Mouse (Mus musculus): ENCODE data around the gene Lpin2.

The Lpin2 gene

DNA sequence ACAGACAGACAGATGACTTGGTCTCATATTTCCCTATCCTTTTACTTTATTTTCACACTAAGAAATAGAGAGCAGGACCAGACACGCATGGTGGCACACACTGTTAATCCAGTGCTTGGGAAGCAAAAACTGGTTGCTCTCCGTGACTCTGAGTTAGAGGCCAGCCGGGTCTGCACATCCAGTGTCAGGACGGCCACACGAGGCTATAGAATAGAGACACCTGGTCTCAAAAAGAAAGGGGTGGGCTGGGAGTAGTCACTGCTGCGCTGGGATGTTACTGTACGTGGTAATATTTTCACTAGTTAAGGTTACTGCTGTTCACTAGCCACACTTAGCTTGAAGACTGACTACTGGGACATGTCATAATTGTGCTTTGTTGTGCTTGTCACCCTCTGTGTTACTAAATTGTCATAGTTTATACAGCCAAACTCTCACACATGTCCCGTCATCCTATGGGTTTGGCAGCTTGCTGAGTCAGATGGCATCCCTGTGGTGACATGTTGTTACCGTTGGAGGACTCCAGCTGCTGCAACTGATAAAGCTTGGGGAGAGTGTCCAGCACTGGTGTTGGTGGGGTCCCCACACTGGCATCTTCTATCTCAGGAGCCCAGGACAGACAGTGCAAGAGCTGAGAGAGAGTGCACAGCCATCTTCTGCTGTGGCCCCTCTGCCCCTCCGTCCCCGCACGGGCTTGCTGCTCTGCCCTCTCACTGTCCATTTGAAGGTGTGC is 53.0 kb downstream of the Lpin2 start:
- no peak for DNase-seq

DNA sequence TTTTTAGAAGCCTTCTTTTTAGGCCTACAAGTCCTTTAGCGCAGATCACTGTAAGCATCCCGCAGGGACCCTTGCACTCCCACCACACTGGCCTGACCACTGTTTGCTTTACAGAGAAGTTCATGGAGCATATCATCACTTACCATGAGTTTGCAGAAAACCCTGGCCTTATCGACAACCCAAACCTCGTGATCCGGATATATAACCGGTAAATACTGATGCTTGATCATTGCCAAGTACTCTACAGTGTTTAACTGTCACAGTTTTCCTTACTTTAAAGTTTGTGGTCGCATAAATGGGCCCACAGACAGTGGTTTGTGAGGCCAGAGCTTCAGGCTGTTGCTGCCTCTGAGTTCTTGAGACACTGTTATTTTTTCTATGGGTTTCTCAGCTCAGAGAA is 56.1 kb downstream of the Lpin2 start:
- no peak for DNase-seq

DNA sequence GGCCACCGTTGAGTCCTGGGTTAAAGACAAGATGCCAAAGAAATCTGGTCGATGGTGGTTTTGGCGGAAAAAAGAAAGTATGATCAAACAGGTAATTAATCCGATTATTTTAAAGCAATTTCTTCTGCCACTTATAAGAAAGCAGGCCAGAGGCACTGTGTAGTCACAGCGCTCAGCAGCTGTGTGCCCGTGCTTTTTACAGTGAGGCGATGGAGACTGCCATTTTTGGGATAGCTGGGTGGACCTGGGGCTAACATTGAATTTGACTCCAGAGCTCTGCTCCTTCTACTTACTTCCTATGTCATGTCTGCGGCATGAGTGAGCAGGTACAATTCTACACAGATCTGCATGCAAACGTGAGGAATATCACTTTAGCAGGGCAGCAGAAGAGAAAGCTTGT is 58.5 kb downstream of the Lpin2 start:
- DNase-seq, result no peak

- DNase-seq, result no peak
Measured at GRCm38 (mm10) chr17:71242666-71243065, 60.3 kb downstream of the Lpin2 start.

GRCm38 (mm10) chr17:71245133-71245532 is 62.8 kb downstream of the Lpin2 start:
- no peak for DNase-seq

DNA sequence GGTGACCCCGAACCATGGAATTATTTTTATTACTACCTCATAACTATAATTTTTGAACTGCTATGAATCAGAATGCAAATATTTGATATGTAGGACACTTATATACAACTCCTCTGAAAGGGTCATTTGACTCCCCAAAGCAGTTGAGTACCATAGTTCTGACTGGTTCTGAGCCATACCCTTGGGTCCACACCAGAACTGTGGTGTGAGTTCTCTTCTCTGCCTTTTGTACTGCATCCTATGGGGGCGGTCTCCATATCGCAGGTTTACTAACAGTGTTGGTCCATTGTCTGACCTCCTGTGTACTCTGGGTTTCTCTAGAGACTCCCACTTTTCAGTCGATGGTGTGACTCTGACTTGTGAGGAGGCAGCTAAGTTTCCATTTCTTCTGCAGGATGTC is 63.7 kb downstream of the Lpin2 start:
- no peak for DNase-seq

- DNase-seq, result no peak
Measured at GRCm38 (mm10) chr17:71248963-71249362, 66.6 kb downstream of the Lpin2 start.

DNA sequence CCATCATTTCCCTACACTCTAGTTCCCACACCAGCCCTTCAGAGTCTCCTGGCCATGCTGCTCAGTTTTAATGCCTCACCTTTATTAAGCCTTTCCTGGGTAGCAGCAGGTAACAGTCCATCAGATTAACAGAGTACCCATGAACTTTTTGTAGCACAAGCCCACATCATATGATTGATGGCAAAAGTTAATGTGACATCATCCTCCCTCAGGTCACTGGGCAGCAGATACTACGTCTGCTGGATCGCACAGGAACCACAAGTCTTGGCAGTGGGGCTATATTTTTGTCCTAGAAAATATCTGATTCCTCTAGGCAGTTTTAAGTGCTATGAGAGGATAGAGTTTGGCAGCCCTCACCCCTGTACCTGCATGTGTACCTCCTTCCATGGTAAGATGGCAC is 67.7 kb downstream of the Lpin2 start:
- no peak for DNase-seq

- peak; percentile 42 for DNase-seq
Measured at GRCm38 (mm10) chr17:71250819-71251600, 68.7 kb downstream of the Lpin2 start.

- DNase-seq, result no peak
Measured at GRCm38 (mm10) chr17:71251601-71252001, 69.2 kb downstream of the Lpin2 start.

DNA sequence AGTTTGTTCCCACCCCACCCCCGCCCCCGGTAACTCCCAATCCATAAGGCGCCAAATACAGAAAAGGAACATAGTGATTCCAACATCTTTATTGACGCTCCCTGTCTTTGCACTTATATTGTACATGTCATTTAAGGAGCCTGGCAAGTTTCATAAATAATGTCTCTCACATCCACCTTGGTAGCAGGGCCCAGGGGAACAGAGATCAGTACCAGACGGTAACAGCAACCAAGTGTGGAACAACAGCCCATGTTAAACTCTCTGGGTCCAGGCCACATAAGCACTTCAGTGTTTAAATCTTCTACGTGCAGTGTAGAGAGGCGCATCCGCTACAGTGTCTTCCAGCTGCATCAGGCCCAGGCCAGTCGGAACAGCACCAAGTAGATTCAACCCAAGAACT is 69.7 kb downstream of the Lpin2 start:
- DNase-seq, result no peak

DNA sequence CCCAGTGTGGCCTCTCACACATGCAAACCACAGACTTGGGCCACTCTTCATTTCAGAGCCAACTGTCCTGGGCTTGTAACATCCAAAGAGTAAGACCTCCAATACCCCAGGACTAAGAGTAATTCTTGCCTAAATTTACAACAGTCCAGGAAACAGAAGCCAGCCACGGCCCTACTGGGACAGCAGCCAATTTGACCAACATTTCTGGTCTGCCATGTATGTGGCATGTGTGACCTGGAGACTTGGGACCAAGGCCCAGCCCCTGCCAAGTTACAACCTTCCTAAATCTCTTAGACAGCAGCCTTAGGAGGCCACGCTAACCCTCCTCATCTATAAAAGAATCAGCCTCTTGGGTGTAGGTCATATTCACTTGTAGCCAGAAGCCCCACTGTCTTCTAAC is 71.0 kb downstream of the Lpin2 start:
- no peak for DNase-seq

GRCm38 (mm10) chr17:71254106-71254505 is 71.7 kb downstream of the Lpin2 start:
- no peak for DNase-seq

DNA sequence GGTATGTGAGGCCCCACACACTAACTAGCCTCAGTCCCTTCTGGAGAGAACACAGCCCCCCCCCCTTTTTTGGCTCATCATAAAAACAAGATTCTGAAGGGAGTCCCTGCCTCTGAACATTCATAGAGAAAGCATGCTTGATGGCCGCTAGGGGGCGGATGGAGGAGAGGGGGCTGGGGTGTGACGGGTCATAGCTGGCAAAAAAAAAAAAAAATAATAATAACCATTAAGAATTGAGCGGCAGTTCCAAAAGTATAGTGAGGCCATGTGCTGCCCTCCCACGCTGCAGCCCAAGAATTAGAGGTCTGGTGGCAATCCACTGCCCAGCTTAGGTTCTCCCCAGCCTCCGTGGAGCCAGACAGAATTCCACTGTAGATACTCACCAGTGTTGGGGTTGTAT is 72.4 kb downstream of the Lpin2 start:
- no peak for DNase-seq

DNA sequence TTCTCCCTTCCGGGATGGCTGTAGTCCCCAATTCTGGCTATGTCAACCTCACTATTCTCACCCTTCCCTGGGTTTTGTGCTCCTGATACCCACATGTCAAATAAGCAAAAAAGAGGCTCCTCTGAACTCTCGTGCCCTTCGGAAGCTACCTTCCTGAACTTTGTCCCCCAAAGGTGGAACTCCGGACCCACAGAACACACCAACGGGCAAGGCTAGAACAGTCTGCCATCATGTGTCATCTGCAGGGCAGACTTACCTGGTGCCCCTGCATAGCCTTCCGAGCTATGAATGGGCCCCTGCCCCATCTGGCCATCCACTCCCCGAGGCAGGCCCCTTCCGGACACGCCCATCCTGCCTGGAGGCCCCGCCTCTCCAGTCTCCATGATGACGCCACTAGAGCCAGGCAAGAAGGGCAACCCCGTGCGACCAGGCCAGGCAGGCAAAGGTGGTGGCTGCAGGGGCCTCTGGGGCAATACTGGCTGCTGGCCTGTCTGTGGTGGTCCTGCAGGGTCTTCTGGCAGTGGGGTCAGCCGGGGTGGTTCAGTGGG is 73.8 kb downstream of the Lpin2 start:
- DNase-seq, result no peak

GRCm38 (mm10) chr17:71256806-71257536 is 74.6 kb downstream of the Lpin2 start:
- DNase-seq, result no peak

- DNase-seq, result no peak
Measured at GRCm38 (mm10) chr17:71259727-71260126, 77.4 kb downstream of the Lpin2 start.

GRCm38 (mm10) chr17:71260658-71261057 is 78.3 kb downstream of the Lpin2 start:
- DNase-seq, result no peak

- no peak for DNase-seq
Measured at GRCm38 (mm10) chr17:71263136-71263535, 80.8 kb downstream of the Lpin2 start.

DNA sequence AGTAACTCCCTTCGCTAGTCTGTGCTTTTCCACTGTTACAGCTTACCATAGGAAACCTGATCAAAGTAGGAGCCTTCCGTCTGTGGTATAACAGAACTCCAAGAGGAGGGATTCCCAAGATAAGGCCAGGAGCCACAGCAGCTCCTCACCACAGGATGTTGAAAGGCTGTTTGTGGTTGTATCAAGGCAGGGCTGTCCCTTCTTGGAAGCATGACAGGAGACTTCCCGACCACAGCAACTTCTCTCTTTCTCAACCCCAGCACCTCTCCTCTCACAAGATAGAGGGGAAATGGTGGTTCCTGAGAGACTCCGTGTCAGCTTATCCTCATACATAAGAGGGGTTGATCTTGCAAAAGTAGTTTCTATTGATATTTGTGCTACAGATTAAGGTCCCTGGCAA is 82.4 kb downstream of the Lpin2 start:
- no peak for DNase-seq

GRCm38 (mm10) chr17:71265336-71266051 is 83.1 kb downstream of the Lpin2 start:
- DNase-seq, result no peak

GRCm38 (mm10) chr17:71267374-71267773 is 85.0 kb downstream of the Lpin2 start:
- no peak for DNase-seq

DNA sequence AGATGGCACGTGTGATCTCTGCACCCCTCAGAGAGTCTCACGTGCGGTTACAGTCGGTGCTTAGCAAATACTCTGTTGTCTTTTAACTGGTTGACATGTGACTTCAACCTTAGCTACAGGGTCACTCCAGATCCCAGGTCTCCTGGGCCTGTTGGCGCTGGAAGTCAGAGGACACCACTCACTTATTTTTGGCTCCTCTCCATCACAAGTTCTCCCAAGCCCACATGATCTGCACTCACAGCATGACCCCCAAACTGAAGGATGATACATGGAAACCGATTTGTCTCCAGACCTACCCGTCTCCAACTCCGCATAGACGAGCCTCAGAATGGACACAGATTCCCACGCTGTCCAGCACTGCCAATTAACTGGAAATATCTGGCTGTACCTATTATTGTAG is 85.8 kb downstream of the Lpin2 start:
- no peak for DNase-seq

Data from right cerebral cortex, postnatal 14 days (tissue).